Mouse (Mus musculus) gastrocnemius, adult 18-20 months (tissue): ENCODE measurements around the gene Rab4a. TPM values are rescaled to one million over a fixed set of nuclear protein-coding genes. Genes with fewer than 3 reads are reported as not detected.
A peak's percentile ranks its signal among the peaks of the same experiment; 100 is the strongest.

Source experiments
- DNase-seq: peaks from one replicate; pipeline ENCODE4 v3.0.0; 2021; ENCODE audit warnings: low spot score
- long read RNA-seq, 2 experiments: library from polyadenylated mRNA; stranded (forward); transcript quantifications; one replicate each; pipeline ENCODE4 v2.0.0; 2021
- total RNA-seq, 2 experiments: library from RNA; stranded (reverse); gene quantifications; 2 replicates each; pipeline ENCODE4 v1.2.3; 2021

Rab4a gene
- total RNA-seq = 10 to 100 TPM; 14.8 to 14.9 TPM
- long read RNA-seq, experiment 1, transcript Rab4a-202 (8 exons, 1,419 nt) = major isoform, 24 of 33 reads
- long read RNA-seq, experiment 1, partial matches to known transcripts = 1 of 33 reads
- long read RNA-seq, experiment 1, other reads (novel, unspliced or antisense) = 8 of 33 reads
- long read RNA-seq, experiment 2, transcript Rab4a-202 (8 exons, 1,419 nt) = major isoform, 19 of 24 reads
- long read RNA-seq, experiment 2, partial matches to known transcripts = 1 of 24 reads
- long read RNA-seq, experiment 2, other reads (novel, unspliced or antisense) = 3 of 24 reads

- peak; percentile 81 for DNase-seq
Measured at GRCm38 (mm10) chr8:123805718-123806373, at the start of gene Rab4a. Gene Rab4a, plus strand, starts transcription at chr8:123805985.

DNA sequence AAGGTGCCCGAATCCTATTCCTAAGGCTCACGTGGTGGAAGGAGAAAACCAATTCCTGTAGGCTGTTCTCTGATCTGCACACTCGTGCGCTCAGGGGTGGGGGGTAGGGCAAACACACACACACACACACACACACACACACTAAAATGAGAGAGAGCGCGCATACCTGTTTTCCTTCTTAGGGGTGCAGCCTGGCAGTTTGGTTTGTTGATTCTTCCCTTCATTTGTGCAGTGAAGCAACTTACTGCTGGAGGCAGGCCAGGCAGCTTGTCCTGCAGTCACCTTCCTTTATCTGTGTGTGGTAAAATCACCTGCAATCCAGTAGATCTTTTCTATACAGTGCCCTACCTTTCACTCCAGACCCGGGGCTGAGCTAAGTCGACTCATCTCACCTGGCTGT lies 48.9 kb upstream of the Rab4a start:
- no peak for DNase-seq

DNA sequence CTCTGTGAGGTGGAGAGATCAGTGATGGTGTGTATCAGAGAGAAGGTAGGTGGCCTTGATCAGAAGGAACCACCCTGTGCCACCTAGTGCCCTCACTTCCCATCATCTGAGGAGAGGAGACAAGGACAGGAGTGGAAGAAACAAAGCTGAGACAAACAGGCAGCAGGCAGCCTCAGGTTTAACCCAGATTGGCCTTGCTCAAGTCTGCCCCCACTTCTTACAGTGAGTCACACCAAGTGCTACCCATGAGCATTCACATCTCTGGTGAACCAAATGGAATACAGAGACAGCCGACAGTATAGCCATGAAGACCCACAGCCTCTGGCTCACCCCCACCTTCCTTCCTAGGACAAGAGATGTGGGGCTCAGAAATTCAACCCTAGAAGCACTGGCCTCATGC lies 46.9 kb upstream of the Rab4a start:
- no peak for DNase-seq

DNA sequence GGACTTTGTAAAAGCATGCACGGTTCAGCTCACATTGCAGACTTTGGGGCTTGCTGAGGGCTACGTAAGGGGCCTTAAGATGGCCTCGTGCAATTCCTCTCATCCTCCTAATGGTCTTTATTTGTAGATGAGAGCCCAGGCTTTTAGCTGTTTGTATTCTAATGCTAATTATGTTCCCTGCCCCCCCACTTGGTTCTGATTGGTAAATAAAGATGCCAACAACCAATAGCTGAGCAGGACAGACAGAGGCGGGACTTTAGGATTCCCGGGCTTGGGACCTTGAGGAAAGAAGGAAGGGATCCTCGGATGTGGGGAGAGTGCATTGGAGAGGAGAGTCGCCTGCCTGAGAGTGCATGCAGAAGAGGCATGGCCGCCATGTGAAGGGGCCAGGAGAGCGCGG lies 45.9 kb upstream of the Rab4a start:
- no peak for DNase-seq

DNA sequence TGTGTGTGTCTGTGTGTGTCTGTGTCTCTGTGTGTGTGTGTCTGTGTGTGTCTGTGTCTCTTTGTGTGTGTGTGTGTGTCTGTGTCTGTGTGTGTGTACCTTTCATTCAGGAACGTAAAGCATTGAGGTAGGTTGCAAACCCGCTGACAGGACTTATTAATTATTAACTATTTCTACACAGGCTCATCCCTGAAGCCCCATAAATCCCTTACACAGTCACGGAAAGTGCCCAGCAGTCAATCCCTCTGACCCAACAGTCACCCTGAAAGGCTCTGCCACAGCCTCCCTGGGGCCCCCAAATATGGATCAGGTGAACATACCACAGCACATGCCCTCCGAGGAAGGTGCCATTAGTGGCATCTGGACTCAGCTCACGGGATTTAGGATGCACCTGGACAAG lies 45.2 kb upstream of the Rab4a start:
- no peak for DNase-seq

DNA sequence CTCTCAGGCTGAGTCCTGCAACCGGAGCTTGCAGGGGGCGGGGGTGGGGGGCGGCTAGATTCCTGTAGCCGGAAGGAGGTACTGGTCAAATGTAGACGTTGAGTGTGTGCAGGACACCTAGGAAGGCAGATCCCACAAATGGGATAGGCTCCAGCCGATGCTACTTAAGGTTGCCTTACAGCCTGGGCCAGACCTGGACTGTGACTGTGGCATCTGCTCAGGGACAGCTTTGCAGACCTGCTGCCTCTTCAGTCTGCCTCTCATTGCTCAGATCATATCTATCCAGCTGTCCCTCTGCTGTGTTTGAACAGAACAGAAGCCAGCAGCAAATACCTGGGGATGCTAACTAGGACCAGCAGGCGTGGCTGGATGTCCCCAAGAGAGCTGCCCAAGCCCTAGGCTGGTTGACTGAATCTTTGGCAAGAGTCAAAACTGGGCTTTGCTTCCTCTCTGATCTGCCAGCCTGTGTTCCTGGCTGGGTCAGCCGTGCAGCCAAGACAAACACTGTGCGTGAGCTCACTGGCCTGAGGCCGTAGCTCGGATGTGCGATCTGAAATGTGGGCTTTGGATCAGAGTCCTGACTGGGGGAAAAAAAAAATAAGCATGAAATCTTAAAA lies 44.4 kb upstream of the Rab4a start:
- DNase-seq = peak; percentile 58

DNA sequence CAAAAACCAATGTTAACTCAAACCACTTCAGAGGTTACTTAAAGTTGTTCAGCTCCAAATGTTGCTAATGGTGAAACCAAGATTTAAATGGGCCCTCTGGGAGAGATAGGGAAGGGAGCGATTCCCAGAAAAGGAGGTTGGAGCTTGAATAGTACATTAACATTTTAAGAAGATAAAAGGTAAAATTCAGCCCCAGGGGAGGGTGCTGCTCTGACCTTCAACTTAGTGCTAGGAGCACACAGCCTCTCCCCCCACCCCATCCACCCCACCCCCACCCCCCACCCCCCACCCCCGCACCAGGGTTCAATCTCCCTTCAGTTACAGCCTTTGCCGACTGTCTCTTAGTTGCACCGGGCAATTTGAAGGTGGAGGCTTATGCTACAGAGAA lies 43.9 kb upstream of the Rab4a start:
- DNase-seq = no peak

DNA sequence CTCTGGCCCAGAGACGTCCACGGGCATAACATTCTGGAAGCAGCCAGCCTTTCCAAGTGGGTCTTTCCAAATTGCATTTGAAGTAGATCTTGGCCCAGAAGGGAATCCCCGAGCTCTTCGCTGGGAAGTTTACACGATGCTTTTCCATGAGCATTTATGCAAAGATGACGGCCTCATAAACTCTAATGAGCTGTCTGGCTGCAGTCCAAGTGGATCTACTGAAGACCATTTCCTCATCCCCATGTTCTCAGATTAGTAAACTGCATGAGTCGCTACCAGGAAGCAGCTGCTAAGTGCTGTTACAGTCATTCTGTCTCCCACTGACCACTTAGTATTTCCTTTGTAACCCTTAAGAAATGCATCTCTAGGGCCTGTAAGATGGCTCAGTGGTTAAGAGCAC lies 42.4 kb upstream of the Rab4a start:
- DNase-seq = no peak

DNA sequence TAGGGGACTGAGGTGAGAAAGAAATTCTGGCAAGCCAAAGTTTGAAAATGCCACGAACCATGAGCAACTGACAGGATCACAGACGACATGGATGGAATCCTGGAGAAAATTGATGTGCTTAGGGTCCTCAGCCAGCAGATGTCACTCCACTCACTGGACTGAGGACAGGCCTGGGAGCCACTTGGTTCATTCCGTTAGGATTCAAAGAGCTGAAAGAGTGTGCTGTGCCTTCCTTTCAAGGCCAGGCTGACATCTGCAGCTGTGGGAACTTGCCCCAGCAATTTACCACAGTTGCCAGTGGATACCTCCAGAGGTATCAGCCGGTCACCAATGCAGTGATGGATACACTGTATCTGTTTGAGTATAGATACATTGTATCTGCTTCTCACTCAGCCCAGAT lies 41.1 kb upstream of the Rab4a start:
- no peak for DNase-seq

GRCm38 (mm10) chr8:123766516-123766915 lies 39.3 kb upstream of the Rab4a start:
- DNase-seq = no peak

DNA sequence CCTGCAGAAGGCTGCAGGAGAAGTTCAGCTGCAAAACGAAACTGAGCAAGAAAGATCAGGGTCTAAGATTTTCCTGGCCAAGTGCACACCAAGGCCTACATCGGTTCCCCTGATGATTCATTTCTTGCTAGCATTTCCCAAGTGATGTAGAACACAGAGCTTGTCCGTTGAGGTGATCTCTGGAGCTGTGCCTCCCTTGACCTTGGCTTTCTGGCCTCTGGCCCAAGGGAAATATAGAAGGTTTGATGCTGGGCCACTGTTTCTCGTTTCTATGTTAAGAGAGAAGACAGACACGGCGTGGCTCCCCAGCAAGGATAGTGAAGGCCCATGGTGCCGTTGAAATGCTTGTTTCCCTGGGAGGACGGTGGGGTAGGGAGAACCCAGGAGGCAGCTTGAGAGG lies 37.9 kb upstream of the Rab4a start:
- DNase-seq = no peak

- peak; percentile 46 for DNase-seq
Measured at GRCm38 (mm10) chr8:123768492-123769356, 37.1 kb upstream of the Rab4a start.

- no peak for DNase-seq
Measured at GRCm38 (mm10) chr8:123773468-123773867, 32.3 kb upstream of the Rab4a start.

DNA sequence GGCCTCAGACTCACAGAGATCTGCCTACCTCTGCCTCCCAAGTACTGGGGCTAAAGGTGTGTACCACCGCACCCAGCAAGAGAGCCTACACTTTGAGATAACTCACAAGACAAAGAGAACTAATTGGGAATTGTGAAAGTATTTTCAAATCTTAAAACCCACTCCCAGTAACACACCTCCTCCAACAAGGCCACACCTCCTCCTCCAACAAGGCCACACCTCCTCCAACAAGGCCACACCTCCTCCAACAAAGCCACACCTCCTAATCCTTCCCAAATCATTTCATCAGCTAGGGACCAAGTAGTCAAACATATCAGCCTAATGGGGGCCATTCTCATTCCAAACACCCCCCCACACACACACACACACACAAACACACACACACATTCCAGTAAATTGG lies 31.3 kb upstream of the Rab4a start:
- no peak for DNase-seq

GRCm38 (mm10) chr8:123777319-123777718 lies 28.5 kb upstream of the Rab4a start:
- DNase-seq = peak; percentile 35

DNA sequence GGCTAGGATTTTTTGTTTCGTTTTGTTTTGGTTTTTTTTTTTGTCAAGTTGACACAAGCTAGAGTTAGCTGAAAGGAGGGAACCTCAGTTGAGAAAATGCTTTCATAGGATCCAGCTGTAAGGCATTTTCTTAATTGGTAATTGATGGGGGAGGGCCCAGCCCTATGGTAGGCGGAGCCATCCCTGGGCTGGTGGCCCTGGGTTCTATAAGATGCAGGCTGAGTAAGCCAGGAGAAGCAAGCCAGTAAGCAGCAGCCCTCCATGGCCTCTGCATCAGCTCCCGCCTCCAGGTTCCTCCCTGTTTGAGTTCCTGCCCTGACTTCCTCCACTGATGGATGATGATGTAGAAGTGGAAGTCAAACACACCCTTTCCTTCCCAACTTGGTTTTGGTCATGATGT lies 25.3 kb upstream of the Rab4a start:
- DNase-seq = no peak

- no peak for DNase-seq
Measured at GRCm38 (mm10) chr8:123781256-123781655, 24.5 kb upstream of the Rab4a start.

DNA sequence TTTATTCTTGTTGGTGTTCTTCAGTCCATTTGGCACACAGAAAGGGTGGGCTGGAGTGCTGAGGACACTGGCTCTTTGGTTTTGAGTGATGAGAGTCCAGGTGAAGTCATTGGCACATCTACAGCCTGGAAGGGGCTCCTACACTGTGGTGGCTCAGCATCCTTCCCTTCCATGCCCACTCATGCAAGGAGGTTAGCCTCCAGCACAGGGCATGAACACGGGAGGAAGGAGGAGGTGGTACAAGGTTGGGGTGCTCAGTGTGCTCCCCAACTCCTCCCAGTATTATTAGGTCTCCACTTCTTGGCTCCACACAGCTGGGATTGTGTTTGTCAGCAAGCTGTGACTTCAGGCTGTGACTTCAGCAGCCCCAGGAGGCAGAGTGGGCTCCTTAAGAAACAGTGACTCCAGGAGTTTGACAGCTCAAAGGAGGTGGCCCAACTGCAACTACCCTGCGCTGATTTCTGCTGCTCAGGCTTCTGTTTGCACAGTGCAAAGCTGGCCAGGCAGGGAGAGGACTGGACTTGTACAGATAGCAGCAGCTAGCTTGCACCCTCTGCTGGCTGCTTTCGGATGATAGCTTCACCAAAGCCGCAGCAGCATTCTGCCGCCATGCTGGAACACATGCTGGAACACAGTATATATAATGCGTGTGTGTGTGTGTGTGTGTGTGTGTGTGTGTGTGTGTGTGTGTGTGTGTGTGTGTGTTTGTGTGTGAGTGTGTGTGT lies 22.1 kb upstream of the Rab4a start:
- peak; percentile 75 for DNase-seq

GRCm38 (mm10) chr8:123786166-123786565 lies 19.6 kb upstream of the Rab4a start:
- DNase-seq = no peak

DNA sequence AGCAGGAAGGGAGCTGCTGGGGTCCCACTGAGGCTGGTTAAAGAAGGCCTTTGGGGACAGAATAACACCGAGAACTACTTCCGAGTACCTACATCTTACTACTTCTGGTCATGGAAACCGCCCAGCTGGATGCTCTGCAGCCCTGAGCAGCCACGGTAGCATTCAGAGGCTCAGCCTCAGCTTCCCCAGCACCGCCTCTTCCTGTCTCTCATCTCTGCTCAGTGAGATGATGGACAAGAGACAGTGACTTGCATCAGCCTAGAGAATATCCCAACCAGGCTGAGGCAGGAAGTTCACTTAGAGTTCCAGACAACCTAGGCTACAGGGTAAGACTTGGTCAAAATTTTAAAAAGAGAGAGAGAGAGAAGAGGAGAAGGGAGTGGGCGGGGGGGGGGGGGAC lies 19.1 kb upstream of the Rab4a start:
- DNase-seq = no peak

DNA sequence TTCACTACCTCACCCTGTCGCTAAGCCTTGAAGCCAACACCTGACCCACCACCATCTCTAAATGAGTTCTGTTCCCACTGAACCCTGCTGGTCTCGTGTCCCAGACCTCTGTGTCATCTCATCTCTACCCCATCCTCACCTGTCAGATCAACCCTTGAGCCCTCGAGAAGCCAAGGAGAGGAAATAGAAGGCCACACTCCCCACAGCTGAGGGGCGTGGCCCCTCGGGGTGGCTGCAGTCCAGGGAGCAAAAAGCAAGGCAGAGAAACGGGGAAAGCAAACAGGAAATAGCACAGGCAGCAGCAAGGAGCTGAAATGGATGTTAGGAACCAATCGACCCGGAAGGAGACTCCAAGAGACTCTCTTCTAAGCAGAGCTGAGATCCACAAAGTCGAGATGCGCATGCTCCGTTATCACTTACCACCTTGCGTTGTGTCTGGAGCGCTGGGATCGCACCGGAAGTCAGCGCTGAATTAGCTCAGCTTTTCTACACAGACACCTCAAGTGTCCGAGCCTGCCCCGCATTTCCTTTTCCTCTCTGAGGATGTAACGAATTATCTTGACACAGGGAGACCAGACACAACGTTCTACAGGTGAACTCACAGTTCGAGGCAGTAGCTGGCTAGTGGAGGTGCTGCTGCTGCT lies 18.4 kb upstream of the Rab4a start:
- no peak for DNase-seq
